Mouse (Mus musculus): ENCODE data around the gene Nxf3.
"Not testable (repeated sequence)": the region's sequence is repeated elsewhere in the genome, so short reads cannot be mapped to it uniquely, and the experiment has no call there.

The Nxf3 gene

GRCm38 (mm10) chrX:136085155-136085554 is at the start of gene Nxf3:
TSS of gene Nxf3 (minus strand) at chrX:136085255.
- DNase-seq (ENCODE audit: low spot score) = no peak

DNA sequence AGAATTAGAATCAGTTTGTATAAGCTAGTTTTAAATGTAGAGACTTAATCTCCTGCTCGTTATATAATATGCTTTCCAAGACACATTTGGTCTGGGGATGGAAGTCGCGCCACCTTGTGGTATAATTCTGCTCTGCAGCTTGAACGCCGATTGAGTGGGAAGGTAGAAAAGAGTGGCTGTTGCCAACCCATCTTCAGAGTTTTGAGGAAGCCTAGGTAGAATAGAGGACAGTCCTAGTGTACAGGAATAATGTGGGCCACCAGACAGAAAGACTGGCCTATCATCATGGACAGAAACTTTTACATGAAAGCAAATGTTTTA is 42.6 kb upstream of the Nxf3 start:
- DNase-seq (ENCODE audit: low spot score) = peak; percentile 62

DNA sequence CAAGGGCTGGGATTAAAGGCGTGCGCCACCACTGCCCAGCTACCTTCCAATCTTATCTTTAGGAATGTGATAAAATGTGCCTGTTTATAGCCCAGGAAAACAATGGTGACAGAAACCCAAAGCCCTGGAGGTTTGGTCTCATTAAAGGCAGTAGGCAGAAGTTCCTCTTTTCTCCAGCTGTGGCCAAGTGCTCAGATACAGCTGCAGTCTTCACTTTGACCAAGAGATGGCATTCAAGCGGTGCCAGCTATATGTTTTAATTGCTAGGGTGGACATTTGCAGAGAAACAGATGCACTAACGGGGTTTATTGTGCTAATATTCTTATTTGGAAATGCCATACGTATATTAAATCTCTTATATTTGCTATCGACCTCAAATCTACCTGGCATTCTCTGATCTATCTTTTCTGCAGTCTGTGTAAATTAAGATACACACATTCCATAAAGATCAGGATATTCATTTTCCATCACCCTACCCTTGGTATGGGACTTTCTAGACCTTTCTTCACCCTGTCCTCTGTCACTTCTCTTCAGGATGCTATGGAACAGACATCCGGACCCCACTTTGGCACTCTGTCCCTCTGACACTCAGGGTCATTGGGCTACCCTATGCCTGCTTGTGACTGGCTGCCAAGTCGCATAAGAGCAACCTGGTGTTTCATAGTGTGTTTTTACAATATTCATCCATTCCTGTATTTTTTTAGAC is 42.1 kb upstream of the Nxf3 start:
- DNase-seq (ENCODE audit: low spot score) = peak; percentile 22

GRCm38 (mm10) chrX:136115419-136115961 is 30.4 kb upstream of the Nxf3 start:
- DNase-seq (ENCODE audit: low spot score) = no peak

DNA sequence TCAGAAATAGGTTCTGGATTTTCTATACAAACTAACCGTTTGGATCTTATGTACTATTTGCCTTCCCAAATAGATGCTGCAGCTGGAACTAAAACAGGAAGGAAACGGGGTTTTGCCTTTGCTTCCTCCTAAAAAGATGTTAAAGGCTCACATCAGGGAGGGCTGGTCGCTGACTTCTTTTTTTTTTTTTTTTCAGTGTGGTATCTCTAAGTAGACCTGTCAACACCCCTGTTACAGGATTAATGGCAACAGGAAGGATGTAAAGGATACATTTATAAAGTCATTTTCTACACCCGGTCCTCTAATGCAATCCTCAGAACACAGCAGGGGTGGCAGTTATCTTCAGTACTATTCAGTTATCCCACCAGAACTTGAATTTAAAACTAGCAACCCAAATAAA is 30.0 kb upstream of the Nxf3 start:
- no peak for DNase-seq (ENCODE audit: low spot score)

DNA sequence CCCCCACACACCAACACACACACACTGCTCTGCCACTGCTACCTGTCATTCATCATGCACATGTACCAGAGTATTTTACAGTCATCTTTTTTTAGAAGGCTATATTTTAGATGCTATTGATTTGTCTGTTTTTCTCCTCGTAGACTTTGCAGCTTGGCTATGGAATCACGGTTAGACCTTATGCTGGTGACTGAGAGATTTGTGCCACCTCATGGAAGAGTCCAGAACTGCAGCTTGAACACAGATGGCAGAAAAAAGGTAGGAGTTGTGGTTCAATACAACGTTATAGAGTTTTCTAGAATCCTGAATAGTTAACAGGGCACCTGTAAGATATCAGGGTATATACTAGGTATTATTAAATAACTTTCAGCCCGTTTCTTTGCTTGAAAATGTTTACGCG is 22.9 kb upstream of the Nxf3 start:
- DNase-seq (ENCODE audit: low spot score) = peak; percentile 69

- DNase-seq (ENCODE audit: low spot score) = no peak
Measured at GRCm38 (mm10) chrX:136104724-136105088, 19.7 kb upstream of the Nxf3 start.

GRCm38 (mm10) chrX:136104046-136104723 is 19.1 kb upstream of the Nxf3 start:
- DNase-seq (ENCODE audit: low spot score) = no peak

DNA sequence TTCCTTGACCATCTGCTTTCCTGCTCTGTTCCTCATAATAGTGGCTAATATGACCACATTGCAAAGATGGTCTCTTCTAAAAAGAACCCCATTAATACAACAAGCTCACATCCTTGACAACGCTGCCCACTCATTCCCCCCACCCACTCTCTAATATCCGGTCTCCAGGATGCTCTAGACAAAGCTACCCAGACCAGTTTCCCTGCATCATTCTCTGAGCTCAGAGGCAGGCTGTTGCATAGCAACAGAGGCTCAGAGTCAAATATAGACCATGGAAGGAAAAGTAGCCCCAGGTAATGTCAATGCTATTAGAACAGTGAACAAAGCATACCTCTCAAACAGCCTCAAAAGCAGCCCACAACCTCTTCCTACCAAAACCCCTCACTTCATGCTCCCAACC is 9.4 kb upstream of the Nxf3 start:
- no peak for DNase-seq (ENCODE audit: low spot score)

DNA sequence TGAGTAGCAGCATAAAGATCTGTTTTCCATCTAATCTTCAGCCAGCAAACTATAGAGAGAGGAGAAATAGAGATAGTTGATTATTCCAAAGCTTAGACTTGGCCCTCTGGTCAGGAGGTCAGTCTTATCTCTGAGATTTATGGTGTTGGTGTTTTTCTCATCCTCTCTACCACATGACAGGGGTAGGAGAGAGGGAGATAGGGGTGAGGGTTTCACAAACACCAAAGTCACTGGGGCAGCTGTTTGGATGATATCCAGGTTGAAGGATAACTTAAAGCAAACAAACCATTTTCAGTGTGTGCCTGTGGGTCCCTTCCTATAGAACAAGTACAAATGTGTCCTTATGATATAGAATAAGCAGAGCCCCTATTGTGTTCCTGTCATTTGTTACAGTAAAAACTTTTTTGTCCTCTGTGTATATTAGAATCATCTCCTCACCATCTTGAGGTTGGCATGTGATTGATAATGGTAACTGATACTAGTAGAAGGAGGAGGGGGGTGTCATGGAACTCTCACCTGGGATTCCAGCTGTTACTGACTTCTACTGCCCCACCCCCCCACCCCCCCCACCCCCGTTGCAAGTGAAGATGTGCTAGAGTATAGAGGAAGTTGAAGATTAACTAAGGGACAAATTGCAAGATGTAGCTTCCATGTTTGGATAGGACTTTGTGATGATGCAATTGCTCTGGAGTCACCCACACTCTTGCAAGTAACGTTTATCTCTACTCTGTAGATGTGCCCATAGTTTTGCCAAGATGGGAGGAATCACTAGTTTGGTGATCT is 7.6 kb upstream of the Nxf3 start:
- no peak for DNase-seq (ENCODE audit: low spot score)

GRCm38 (mm10) chrX:136068020-136068419 is 17.0 kb downstream of the Nxf3 start, which contains the start of gene Bex2:
TSS of gene Bex2 (minus strand) at chrX:136068236.
- not testable (repeated sequence) for DNase-seq (ENCODE audit: low spot score)

GRCm38 (mm10) chrX:136067201-136067991 is 17.7 kb downstream of the Nxf3 start:
- peak; percentile 24 for DNase-seq (ENCODE audit: low spot score)

GRCm38 (mm10) chrX:136060698-136061097 is 24.4 kb downstream of the Nxf3 start:
- DNase-seq (ENCODE audit: low spot score) = no peak

- DNase-seq (ENCODE audit: low spot score) = no peak
Measured at GRCm38 (mm10) chrX:136051219-136051618, 33.8 kb downstream of the Nxf3 start.

GRCm38 (mm10) chrX:136047528-136047927 is 37.5 kb downstream of the Nxf3 start:
- DNase-seq (ENCODE audit: low spot score) = peak; percentile 61

GRCm38 (mm10) chrX:136043726-136044125 is 41.3 kb downstream of the Nxf3 start:
- peak; percentile 47 for DNase-seq (ENCODE audit: low spot score)

GRCm38 (mm10) chrX:136032799-136033763 is 52.0 kb downstream of the Nxf3 start, which contains the start of gene Arxes1:
TSS of gene Arxes1 (plus strand) at chrX:136033367.
- not testable (repeated sequence) for DNase-seq (ENCODE audit: low spot score)

- DNase-seq (ENCODE audit: low spot score) = no peak
Measured at GRCm38 (mm10) chrX:136030331-136030730, 54.7 kb downstream of the Nxf3 start.
